Mouse (Mus musculus) testis, adult 2 months (tissue): ENCODE data around the gene Serpina3i.

Experiments
- CTCF ChIP-seq: fragments of 200-500 bp; IDR thresholded peaks from 2 replicates; pipeline ENCODE4 v1.5.1; 2012; ENCODE audit warnings: low read depth, mild to moderate bottlenecking, inconsistent platforms, low read length, moderate library complexity; ENCODE audit not compliant: control insufficient read depth, insufficient read depth, insufficient replicate concordance
- POLR2A ChIP-seq: fragments of 200-500 bp; IDR thresholded peaks from 2 replicates; pipeline ENCODE4 v1.6.1; 2012; ENCODE audit warnings: low read depth, mild to moderate bottlenecking, inconsistent platforms, low read length, moderate library complexity; ENCODE audit not compliant: control insufficient read depth

DNA sequence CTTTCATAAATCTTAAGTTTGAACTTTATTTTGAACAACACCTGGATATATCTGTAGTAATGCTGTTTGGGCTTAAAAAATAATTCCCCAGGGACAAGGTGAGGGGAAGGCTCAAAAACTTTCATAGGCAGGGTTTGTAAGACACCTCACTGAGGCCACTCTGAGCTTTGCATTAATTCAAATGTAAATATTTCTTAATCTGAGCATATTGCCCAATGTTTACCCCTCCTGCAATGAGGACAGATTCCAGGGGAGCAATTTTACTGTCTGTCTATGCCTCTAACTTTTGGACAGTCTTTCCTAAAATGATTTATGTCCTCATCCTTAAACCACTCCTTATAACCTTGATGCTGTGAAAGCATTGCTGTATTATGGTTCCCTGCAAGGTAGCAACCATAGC lies 25.4 kb downstream of the Serpina3i start:
- TF ChIP-seq CTCF (no peak), POLR2A (no peak)
